Mouse (Mus musculus) forebrain, postnatal 0 days (tissue): Measurements from ENCODE around the gene Gm8108. TPM values are rescaled to one million over a fixed set of nuclear protein-coding genes. Genes with fewer than 3 reads are reported as not detected.
"Not testable (repeated sequence)": the region's sequence is repeated elsewhere in the genome, so short reads cannot be mapped to it uniquely, and the experiment has no call there.

Experiments used
- ATAC-seq: fragments of 200-750 bp; cut with Nextera tagmentation; 2 replicates; pipeline ENCODE4 v1.8.0; 2017; ENCODE audit warnings: mild to moderate bottlenecking, moderate library complexity
- DNase-seq: peaks from one replicate; pipeline ENCODE4 v3.0.0-alpha.2; 2015
- H3K27ac ChIP-seq: fragments of 300-500 bp; sonication (generic); 2 replicates; pipeline ENCODE4 v1.5.1; 2014; ENCODE audit warnings: low read depth, mild to moderate bottlenecking, antibody characterized with exemption, low read length, moderate library complexity, mixed read lengths
- H3K27me3 ChIP-seq: fragments of 300-500 bp; sonication (generic); 2 replicates; pipeline ENCODE4 v1.6.1; 2014; ENCODE audit warnings: mild to moderate bottlenecking, low read length, mixed read lengths; ENCODE audit not compliant: insufficient read depth
- H3K36me3 ChIP-seq: fragments of 300-500 bp; sonication (generic); 2 replicates; pipeline ENCODE4 v1.6.1; 2014; ENCODE audit warnings: mild to moderate bottlenecking, moderate library complexity; ENCODE audit not compliant: insufficient read depth
- H3K4me1 ChIP-seq: fragments of 300-500 bp; sonication (generic); 2 replicates; pipeline ENCODE4 v1.6.1; 2014; ENCODE audit warnings: antibody characterized with exemption; ENCODE audit not compliant: insufficient read depth
- H3K4me2 ChIP-seq: fragments of 300-500 bp; sonication (generic); 2 replicates; pipeline ENCODE4 v1.6.1; 2014; ENCODE audit warnings: low read depth, mild to moderate bottlenecking, moderate library complexity
- H3K4me3 ChIP-seq: fragments of 300-500 bp; sonication (generic); 2 replicates; pipeline ENCODE4 v1.5.1; 2014; ENCODE audit warnings: low read depth, low read length, mixed read lengths
- H3K9ac ChIP-seq: fragments of 300-500 bp; sonication (generic); 2 replicates; pipeline ENCODE4 v1.6.1; 2014; ENCODE audit warnings: mild to moderate bottlenecking
- H3K9me3 ChIP-seq: fragments of 300-500 bp; sonication (generic); 2 replicates; pipeline ENCODE4 v1.6.1; 2016; ENCODE audit warnings: low read length
- CTCF ChIP-seq: sonication (generic); IDR thresholded peaks from 2 replicates; pipeline ENCODE4 v1.5.1; 2016; ENCODE audit warnings: antibody characterized with exemption, control low read depth, low read depth
- WGBS: fragments of 180-500 bp; shearing (Covaris S2); extraction: QIAGEN DNeasy Blood & Tissue Kit; methylation state at CpG from one replicate; pipeline ENCODE4 v1.1.7; 2014; 5-methylcytosine and 5-hydroxymethylcytosine counted together
- polyA plus RNA-seq: library from polyadenylated mRNA; unstranded; fragments of >200 nt; fragmentation: Nextera tagmentation; extraction: Ambion mirVana; gene quantifications from 2 replicates; pipeline ENCODE4 v1.2.1, GENCODE M21; 2015
- total RNA-seq: library from RNA; depleted of rRNA; stranded (reverse); fragments of >200 nt; gene quantifications from 2 replicates; pipeline ENCODE4 v1.2.3, GENCODE M21; 2014; rRNA removed

Gene Gm8108
- total RNA-seq (4.6 and 5.3 TPM in 2 replicates), polyA plus RNA-seq (5.5 and 5.7 TPM in 2 replicates)

DNA sequence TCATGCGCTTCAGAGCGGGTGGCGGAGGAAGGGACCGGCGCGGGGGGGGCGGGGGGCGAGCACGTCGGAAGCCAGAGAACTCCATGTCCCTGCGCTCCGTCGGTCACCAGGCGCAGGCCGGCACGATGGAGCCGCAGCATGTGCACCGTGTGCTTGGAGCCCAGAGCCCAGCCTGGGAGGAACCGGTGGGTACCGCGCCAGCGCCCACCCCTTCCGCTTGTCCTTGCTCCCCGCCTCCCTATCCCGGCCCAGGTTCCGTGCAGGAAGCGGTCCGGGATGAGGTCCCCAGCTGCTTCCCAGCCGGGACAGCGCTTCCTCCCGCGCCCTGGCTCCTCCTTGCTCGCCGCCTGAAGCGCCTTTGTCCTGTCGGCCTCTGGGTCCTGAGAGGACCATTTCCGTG is at the start of gene Gm8108:
Gene Gm8108, plus strand, starts transcription at position 101 of the 400 bp plus-strand sequence.
- H3K9ac ChIP-seq, result peak within 1 kb of the TSS; percentile 60
- H3K4me1 ChIP-seq, H3K9me3 ChIP-seq, H3K36me3 ChIP-seq, H3K27ac ChIP-seq, H3K27me3 ChIP-seq: not testable (repeated sequence)
- WGBS, result 10% methylated on average over 32 of the region's 37 CpGs
- peak within 1 kb of the TSS; percentile 36 for H3K4me3 ChIP-seq
- H3K4me2 ChIP-seq, result peak within 1 kb of the TSS; percentile 52
- 0 out of 2 replicates have a peak, but pooled peaks have one; percentile 27 for ATAC-seq
- peak; percentile 33 for DNase-seq

GRCm38 (mm10) chr14:4083820-4084219 is 26.5 kb upstream of the Gm8108 start, which contains the start of gene Gm3115:
Gm3115 (plus strand) TSS chr14:4084120.
- H3K4me3 ChIP-seq, H3K36me3 ChIP-seq, H3K4me1 ChIP-seq, H3K4me2 ChIP-seq, ATAC-seq, H3K27me3 ChIP-seq, H3K9me3 ChIP-seq, H3K27ac ChIP-seq, H3K9ac ChIP-seq, DNase-seq: not testable (repeated sequence)
- WGBS, result 57% methylated on average over 3 of the region's 3 CpGs

GRCm38 (mm10) chr14:4141646-4142045 is 31.3 kb downstream of the Gm8108 start:
- WGBS, result 94% methylated on average over 4 of the region's 4 CpGs
- not testable (repeated sequence) for ATAC-seq, H3K9ac ChIP-seq, H3K4me2 ChIP-seq, H3K9me3 ChIP-seq, H3K27ac ChIP-seq, H3K4me3 ChIP-seq, H3K4me1 ChIP-seq, H3K27me3 ChIP-seq, DNase-seq, H3K36me3 ChIP-seq

DNA sequence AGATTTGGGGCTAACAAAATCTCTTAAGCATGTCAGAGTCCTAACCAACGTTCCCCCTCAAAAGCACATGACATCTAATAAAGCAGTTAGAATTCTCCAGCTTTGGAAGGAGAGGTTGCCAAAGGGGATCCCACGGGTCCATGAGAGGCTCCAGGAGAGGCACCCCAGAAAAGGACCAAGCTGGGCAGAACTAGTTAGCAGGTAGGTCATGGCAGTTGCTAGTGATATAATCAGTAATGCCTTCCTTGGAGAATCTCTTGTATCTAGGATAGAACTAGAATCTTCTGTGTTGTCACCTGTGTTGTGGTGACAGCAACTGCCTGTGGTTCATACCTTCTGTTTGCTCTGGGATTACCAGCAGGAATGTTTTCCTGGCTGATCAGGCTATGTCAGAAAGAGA is 54.4 kb downstream of the Gm8108 start, which contains the start of gene Gm3127:
Gene Gm3127, plus strand, starts transcription at position 301 of the 400 bp plus-strand sequence.
- H3K27ac ChIP-seq, H3K27me3 ChIP-seq, ATAC-seq: not testable (repeated sequence)

DNA sequence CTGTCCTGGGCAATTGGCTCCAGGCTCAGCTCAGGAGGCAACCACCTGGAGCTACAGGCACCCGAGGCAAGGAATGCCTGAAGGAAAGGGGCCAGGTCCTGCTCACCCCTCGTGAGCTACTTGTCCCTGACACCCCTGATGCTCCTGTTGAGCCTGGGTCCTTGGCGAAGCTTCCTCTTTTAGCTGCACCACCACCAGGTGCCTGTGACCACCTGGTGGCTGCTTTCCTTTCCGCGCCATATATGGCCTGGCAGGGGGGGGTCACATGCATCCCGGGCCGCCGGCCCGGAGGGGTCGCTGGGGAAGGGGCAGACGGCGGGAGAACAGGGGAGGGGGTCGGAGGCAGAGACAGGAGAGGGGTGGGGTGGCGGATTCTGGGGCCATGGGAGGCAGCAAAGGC is 71.7 kb downstream of the Gm8108 start:
- DNase-seq, result peak; percentile 6
- WGBS, result 10% methylated on average over 14 of the region's 14 CpGs
- Histone ChIP-seq H3K9ac (peak overlapping the region; percentile 56), H3K4me3 (peak overlapping the region; percentile 37), H3K4me2 (peak overlapping the region; percentile 57)
- ATAC-seq, H3K27ac ChIP-seq, H3K27me3 ChIP-seq, H3K36me3 ChIP-seq, H3K9me3 ChIP-seq, H3K4me1 ChIP-seq: not testable (repeated sequence)
- peak; percentile 24 for TF ChIP-seq CTCF

More for the DNA sequence above, 54.4 kb downstream of the Gm8108 start, which contains the start of gene Gm3127:
- DNase-seq, H3K9me3 ChIP-seq, H3K9ac ChIP-seq, H3K36me3 ChIP-seq, H3K4me1 ChIP-seq, H3K4me2 ChIP-seq, H3K4me3 ChIP-seq: not testable (repeated sequence)
- WGBS, result no CpG with 5 or more reads among the region's 2 CpGs

Other genes starting within 250 kb of the Gm8108 start
- gene Gm2916, start 226.4 kb upstream of the Gm8108 start, total RNA-seq, result 0.15 TPM in 1 of 2 replicates, not detected in the other
- 0.13 TPM in 1 of 2 replicates, not detected in the other for gene Gm2916, start 226.4 kb upstream of the Gm8108 start, polyA plus RNA-seq
- not detected in 2 replicates for gene Gm3029, start 178.8 kb upstream of the Gm8108 start, total RNA-seq
- not detected in 2 replicates for gene Gm3029, start 178.8 kb upstream of the Gm8108 start, polyA plus RNA-seq
- gene Gm3095, start 147.0 kb upstream of the Gm8108 start, total RNA-seq, result 0.77 and 2.6 TPM in 2 replicates
- 0.77 and 1.1 TPM in 2 replicates for gene Gm3095, start 147.0 kb upstream of the Gm8108 start, polyA plus RNA-seq
- gene Gm3099, start 112.1 kb upstream of the Gm8108 start, total RNA-seq, result not detected in 2 replicates
- not detected in 2 replicates for gene Gm3099, start 112.1 kb upstream of the Gm8108 start, polyA plus RNA-seq
- 5.8 and 6.2 TPM in 2 replicates for gene Gm5796, start 86.6 kb upstream of the Gm8108 start, total RNA-seq
- gene Gm5796, start 86.6 kb upstream of the Gm8108 start, polyA plus RNA-seq, result 5.0 and 6.9 TPM in 2 replicates
- not detected in 2 replicates for gene Gm3115, start 26.4 kb upstream of the Gm8108 start, total RNA-seq
- not detected in 2 replicates for gene Gm3115, start 26.4 kb upstream of the Gm8108 start, polyA plus RNA-seq
- not detected in 2 replicates for gene Gm3127, start 54.5 kb downstream of the Gm8108 start, total RNA-seq
- not detected in 2 replicates for gene Gm3127, start 54.5 kb downstream of the Gm8108 start, polyA plus RNA-seq
- 9.1 and 10.3 TPM in 2 replicates for gene Gm2974, start 72.0 kb downstream of the Gm8108 start, total RNA-seq
- 12.0 and 13.6 TPM in 2 replicates for gene Gm2974, start 72.0 kb downstream of the Gm8108 start, polyA plus RNA-seq
- 0.29 TPM in 1 of 2 replicates, not detected in the other for gene Gm3138, start 139.1 kb downstream of the Gm8108 start, total RNA-seq
- gene Gm3138, start 139.1 kb downstream of the Gm8108 start, polyA plus RNA-seq, result not detected in 2 replicates
- not detected in 2 replicates for gene Gm3149, start 206.8 kb downstream of the Gm8108 start, total RNA-seq
- gene Gm3149, start 206.8 kb downstream of the Gm8108 start, polyA plus RNA-seq, result 0.09 TPM in 1 of 2 replicates, not detected in the other
- 7.0 and 8.5 TPM in 2 replicates for gene 2610042L04Rik, start 224.2 kb downstream of the Gm8108 start, total RNA-seq
- 9.1 and 12.6 TPM in 2 replicates for gene 2610042L04Rik, start 224.2 kb downstream of the Gm8108 start, polyA plus RNA-seq